ENCODE assay signal across 8 mouse cellular contexts in the genomic region with DNA sequence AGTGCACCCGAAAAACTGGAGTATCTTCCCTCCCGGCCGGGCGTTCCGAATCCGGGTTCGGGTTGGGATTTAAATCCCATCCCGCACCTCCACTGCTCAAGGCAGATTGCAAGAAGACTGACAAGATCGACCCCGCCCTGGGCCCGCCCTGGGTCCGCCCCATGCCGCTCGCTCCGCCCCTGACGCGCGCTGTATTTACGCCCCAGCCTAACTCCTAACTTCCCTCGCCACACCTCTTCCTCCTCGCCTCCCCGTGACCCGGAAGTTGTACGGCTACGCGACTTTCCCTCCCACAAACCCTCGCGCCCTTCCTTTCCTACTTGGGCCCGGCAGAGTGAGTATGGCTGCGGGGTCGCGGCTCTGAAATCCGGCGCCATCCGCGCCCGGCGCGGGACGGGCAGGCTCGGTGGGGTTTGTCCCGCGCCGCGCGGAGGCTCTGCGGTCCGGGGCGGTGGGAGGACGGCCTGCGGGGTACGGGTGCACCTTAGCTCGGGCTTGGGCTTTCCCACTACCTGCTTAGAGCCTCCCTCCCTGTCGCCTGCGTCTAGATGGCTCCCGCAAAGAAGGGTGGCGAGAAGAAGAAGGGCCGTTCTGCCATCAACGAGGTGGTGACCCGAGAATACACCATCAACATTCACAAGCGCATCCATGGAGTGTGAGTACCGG. TPM values are rescaled to one million over a fixed set of nuclear protein-coding genes. Genes with fewer than 3 reads are reported as not detected.
DNase-seq lines count a peak whose midpoint lies in the region; ATAC-seq lines count a peak whose summit lies in the region.

A gene (plus strand): TSS at position 242 of the 666 bp plus-strand sequence.

- H3K27me3 ChIP-seq in hindbrain, embryonic 11.5 days (ENCODE audit: control insufficient read depth, insufficient read depth, low read length) = no peaks in the 10 kb centered on the region

- H3K36me3 ChIP-seq in hindbrain, embryonic 11.5 days (ENCODE audit: control insufficient read depth, insufficient read depth, low read length) = peaks cover 14% of the 10 kb centered on the region

- peak within 1 kb of the TSS; percentile 50 for H3K4me2 ChIP-seq in hindbrain, embryonic 11.5 days (replicated peaks; ENCODE audit: low read depth, low read length)

- DNase-seq in Muller cell, postnatal 12 days (ENCODE audit: inconsistent ontology term) = peak; percentile 98
- DNase-seq in cerebellum, adult 9-11 months = peak; percentile 99
- DNase-seq in frontal cortex, adult 2 months (ENCODE audit: extremely low spot score in 1 of 2, low spot score in 1 of 2) = peak; percentile 97 to 98
- DNase-seq in hindbrain, embryonic 11.5 days (ENCODE audit: low spot score) = peak; percentile 98
- peak; percentile 95 to 97 for DNase-seq in layer of hippocampus, postnatal 10 days (ENCODE audit: low spot score in 2 of 2)
- peak; percentile 99 for DNase-seq in lung, postnatal 10 days
- DNase-seq in ovary, postnatal 36 days (ENCODE audit: low spot score) = peak; percentile 98
- peak; percentile 98 for DNase-seq in thymus, postnatal 25 days

- H3K9ac ChIP-seq in hindbrain, embryonic 11.5 days (ENCODE audit: low read depth, low read length) = peak within 1 kb of the TSS; percentile 99

- WGBS in hindbrain, embryonic 11.5 days = under 1% methylated on average over 58 of the region's 62 CpGs

- peak within 1 kb of the TSS; percentile 90 for H3K27ac ChIP-seq in hindbrain, embryonic 11.5 days (ENCODE audit: low read depth, low read length)

- peak; percentile 99 for ATAC-seq in hindbrain, embryonic 11.5 days (ENCODE audit: low FRiP score)

- peak within 1 kb of the TSS; percentile 92 for H3K4me3 ChIP-seq in hindbrain, embryonic 11.5 days (ENCODE audit: low read depth, low read length)

- 0 out of 2 replicates have a peak, but pooled peaks cover 3% of the 10 kb centered on the region for H3K4me1 ChIP-seq in hindbrain, embryonic 11.5 days (replicated peaks; ENCODE audit: control insufficient read depth, insufficient read depth, low read length)

- H3K9me3 ChIP-seq in hindbrain, embryonic 11.5 days (ENCODE audit: control insufficient read depth, low read length) = no peaks in the 10 kb centered on the region

RNA-seq across cellular contexts. Expression of the gene that starts here (rescaled TPM):
- polyA plus RNA-seq in frontal cortex, adult 2 months (2012; rRNA removed) = 751 and 916 TPM in 2 replicates
- polyA plus RNA-seq in hindbrain, embryonic 11.5 days (2014; fragmentation: Nextera tagmentation; extraction: Ambion mirVana) = 426 and 434 TPM in 2 replicates
- 100 to 1,000 TPM; 422 to 695 TPM for total RNA-seq in layer of hippocampus, postnatal 10 days (2021)

Comparison
In these comparisons a context has a peak if more than half of its experiments do, and no peak if none do; other contexts are left out.
1. Peak in every context shown above with its lines: DNase-seq, ATAC-seq, H3K4me3 ChIP-seq and H3K27ac ChIP-seq.